Mouse (Mus musculus) thymus, postnatal 0 days (tissue): ENCODE measurements around the gene Olig3. TPM values are rescaled to one million over a fixed set of nuclear protein-coding genes. Genes with fewer than 3 reads are reported as not detected.
"Not testable (repeated sequence)": the region's sequence is repeated elsewhere in the genome, so short reads cannot be mapped to it uniquely, and the experiment has no call there.

ENCODE experiments used
- DNase-seq: peaks from one replicate; pipeline ENCODE4 v3.0.0-alpha.2; 2015; ENCODE audit warnings: low spot score
- polyA plus RNA-seq: library from polyadenylated mRNA; unstranded; fragments of >200 nt; fragmentation: Nextera tagmentation; extraction: Ambion mirVana; gene quantifications from 2 replicates; pipeline ENCODE4 v1.2.1, GENCODE M21; 2015

The Olig3 gene
- polyA plus RNA-seq, 1 experiment from 2014 or later = 0.29 TPM

- no peak for DNase-seq
Measured at GRCm38 (mm10) chr10:19360446-19361300, 4.3 kb downstream of the Olig3 start.

DNA sequence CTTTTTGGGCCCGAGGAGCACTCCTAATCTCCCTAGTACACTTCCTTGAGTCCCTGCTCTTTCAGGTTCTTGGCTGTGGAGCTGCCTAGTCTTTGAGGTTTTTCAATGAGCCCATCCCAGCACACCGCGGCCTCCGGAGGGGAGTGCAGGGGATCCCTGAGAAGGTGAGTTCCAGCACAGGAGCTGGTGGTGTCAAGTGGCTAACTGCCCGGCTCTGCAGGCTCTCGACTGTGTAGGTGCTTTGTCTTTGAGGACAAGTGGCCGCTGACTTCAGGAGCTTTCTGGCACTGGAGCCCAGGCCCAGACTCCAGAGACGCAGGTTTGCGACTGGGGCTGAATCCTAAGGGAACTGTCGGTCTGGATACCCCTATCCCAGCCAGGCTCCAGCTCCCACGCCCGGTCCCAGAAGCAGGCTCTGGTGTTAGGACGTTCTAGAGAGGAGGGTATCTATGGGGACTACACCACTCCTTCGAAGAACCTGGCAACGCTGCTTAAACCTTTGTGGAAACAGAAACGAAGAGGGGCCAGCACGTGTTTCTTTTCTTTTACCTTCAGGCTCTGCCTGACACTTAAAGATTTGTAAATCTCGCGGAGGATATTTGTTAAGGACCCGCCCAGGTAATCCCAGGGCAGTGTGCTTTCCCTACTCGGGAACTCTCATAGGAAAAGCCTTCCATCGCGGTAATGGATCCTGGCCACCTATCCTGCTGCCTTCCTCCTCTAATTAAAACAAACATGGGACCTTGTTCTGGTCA is 5.4 kb downstream of the Olig3 start:
- DNase-seq = no peak

GRCm38 (mm10) chr10:19362294-19362590 is 5.9 kb downstream of the Olig3 start:
- no peak for DNase-seq

DNA sequence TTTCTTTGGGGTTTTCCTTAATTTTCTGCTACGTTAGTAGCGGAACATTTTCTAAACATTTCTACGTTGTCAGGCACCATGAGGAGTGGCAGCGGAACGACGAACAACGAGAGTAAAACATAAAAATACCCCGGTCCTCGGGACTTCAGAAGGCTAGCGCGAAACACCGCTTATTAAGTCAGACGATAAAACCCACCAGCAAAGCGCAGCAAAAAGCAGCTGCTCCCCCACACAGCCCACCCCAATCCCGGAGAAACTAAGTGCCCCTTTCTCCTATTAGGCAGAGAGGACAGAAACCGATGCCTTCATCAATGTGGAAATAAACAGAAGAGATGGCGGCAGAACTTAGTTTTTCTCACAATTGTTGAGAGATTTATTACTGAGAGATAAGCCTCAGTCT is 6.5 kb downstream of the Olig3 start:
- DNase-seq = no peak

GRCm38 (mm10) chr10:19363365-19363764 is 7.0 kb downstream of the Olig3 start:
- no peak for DNase-seq

DNA sequence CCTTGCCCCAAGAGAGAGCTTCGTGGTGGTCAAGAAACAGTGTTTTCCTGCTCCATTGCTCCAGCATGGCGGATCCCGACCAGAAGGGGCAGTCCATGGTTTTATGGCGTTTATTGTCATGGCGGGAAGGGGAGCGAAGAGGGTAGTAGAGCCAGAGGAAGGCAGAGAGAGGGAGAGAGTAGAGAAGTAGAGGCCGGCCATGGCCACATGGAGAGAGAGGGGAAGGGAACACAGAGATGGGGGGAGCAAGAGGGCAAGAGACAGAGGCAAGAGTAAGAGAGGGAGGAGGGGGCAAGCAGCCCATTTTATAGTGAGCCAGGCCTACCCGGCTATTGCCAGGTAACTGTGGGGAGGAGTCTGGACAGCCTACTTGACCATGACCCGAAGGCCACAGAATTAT is 12.8 kb downstream of the Olig3 start:
- no peak for DNase-seq

DNA sequence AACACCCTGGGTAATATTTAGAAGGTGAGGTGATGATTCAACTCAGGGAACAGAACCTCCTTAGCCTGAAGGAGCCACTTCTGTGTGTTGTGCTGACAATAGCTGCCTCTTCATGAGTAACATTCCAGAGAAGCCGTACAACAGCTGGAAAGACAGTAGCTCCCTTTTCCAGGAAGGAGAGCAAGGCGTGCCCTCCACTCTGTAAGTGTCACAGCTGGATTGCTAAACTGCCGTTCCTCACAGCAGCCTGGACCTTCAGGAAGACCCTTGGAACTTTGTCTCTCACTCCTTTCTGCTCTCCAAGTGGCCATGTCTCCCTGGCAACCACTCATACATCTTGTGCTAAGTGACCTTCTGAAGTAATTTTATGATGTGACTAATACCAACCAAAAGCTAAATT is 13.8 kb downstream of the Olig3 start:
- DNase-seq = no peak

- DNase-seq = peak; percentile 53
Measured at GRCm38 (mm10) chr10:19372263-19372662, 15.9 kb downstream of the Olig3 start.

DNA sequence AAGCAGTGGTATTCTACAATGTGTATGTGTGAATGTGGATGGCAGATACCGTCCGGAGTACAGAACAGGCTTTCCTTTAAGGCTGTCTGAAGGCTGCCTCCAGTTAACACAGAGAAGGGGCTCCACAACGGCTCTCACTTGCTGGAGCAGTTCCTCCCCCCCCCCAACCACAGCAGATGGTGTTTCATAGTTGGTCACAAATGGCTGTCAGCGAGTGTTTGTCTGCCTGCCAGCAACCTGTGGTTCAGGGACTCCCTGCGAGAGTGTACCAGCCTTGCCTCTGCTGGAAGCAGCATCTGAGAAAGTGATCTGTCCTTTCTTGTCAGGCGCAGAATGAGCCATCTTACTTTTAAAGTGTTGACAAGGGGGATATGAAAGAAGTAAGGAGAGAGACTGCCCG is 17.5 kb downstream of the Olig3 start:
- peak; percentile 68 for DNase-seq

GRCm38 (mm10) chr10:19374311-19374710 is 18.0 kb downstream of the Olig3 start:
- no peak for DNase-seq

DNA sequence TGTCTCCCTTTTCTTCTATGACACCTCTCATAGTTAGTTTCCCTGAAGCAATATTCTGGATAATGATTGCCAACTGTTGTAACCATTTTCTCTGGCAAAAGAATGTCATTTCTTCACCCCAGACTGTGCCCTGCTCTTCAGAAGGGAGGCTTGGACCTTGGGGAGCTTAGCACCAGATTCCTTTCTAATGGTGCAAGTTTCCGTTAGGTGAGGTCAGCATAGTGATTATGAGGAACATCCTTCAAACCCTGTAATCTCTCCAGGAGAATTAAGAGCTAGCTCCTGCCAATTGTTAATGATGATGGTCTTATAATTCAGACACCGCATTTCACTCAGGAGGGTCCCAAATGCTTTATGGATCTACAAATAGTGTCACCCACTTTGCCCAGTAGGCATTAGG is 19.5 kb downstream of the Olig3 start:
- DNase-seq = no peak

DNA sequence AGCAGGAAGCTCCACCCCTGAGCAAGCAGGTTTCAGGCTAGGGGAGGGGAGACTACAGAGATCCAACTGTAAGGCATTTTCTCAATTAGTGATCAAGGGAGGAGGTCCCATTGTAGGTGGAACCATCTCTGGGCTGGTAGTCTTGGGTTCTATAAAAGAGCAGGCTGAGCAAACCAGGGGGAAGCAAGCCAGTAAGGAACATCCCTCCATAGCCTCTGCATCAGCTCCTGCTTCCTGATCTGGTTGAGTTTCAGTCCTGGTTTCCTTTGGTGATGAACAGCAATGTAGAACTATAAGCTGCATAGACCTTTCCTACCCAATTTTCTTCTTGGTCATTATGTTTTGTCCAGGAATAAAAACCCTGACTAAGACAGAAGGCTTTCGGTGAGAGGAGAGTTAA is 24.6 kb downstream of the Olig3 start:
- not testable (repeated sequence) for DNase-seq

DNA sequence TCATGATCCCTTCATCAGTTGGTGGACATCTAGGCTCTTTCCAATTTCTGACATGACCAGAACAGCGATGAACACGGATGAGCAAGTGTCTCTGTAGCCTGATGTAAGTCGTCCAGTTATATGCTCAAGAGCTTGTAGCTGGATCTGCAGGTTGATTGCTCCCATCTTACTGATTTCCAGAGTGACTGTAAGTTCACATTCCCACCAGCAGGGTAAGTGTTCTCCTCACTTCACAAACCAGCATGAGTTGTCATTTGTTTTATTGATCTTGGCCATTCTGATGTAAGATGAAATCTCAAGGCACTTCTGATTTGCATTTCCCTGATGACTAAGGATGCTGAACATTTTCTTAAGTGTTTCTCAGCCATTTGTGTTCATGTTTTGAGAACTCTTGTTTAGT is 27.8 kb downstream of the Olig3 start:
- DNase-seq = no peak

DNA sequence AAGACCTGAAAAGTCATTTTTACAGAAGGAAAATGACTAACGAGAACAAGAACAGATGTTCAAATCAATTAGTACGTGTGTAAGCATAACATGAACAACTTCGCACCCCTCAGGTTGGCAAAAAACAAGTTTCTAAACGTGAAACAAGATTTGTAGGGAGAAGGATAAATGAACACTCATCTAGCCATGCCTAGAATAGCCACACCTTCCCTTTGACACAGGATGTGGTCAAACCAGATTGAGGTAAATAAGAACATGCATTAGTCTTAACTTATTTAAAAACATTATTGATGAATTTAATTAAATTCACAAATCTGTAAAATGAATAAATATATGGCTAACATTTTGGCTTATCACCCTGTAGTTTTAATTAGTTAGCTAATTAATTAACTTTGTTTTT is 35.5 kb downstream of the Olig3 start:
- no peak for DNase-seq

DNA sequence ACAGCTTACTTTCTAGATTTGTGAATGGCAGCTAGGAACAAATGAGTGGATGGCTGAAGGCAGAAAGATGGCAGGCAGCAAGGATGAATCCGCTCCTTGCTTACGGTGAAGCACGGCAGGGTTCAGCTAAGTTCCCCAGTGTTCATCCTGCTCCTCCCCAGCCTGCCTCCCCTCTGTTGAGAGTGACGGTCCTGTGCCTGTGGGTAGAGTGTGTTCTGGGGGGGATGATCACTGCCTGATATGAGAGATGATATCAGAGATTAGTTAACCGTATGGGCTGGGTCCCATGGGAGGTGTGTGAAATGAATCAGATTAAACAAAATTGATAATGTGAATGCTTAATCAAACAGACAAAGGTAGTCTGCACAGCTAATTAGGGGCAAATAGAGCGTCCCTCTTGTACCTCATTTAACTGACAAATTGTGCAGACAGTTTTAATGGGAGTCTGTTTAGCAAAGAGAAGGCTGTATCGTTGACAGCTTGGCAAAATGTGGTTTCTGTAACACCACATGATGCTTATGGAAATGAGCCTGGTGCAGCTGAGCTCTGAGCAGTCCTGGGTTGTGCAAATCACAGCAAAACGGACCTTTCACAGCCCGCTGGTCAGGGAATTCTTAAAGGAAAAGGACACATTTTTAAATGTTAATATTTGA is 40.3 kb downstream of the Olig3 start:
- DNase-seq = no peak

- DNase-seq = no peak
Measured at GRCm38 (mm10) chr10:19397396-19397795, 41.1 kb downstream of the Olig3 start.

GRCm38 (mm10) chr10:19401136-19401535 is 44.8 kb downstream of the Olig3 start:
- DNase-seq = no peak

DNA sequence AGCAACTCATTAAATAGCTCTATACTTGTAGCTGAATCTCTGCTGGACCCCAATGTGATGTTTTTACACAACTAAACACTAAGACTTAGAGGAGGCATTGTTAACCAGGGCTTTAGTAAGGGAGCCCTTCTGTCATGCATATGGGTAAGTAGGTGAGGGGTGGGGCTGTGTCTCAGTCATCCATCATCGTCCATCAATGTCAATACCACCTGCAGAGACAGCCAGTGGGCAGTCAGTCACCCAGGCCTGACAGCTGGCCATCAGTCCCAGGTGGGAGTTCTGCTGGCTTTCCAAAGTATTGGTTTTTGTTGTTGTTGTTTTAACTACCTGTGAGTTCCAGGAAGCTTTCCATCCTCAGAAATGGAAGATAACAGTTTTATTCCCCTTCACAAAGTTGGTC is 48.1 kb downstream of the Olig3 start:
- DNase-seq = no peak

DNA sequence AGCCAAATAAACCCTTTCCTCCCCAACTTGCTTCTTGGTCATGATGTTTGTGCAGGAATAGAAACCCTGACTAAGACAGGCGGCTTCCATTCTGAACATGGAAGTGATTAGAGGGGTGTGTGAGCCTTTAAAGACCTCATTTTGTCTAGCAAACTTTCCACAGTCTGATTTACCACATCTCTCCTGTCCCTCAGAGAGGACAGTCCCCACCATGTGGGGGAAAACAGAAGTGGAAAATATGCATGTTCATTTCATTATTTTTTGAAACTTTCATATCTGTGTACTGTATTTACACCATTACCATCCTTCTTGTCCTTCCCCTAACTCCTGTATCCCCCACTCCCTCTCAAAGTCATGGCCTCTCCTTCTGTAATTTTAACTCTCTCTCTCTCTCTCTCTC is 49.6 kb downstream of the Olig3 start:
- no peak for DNase-seq

GRCm38 (mm10) chr10:19407168-19407567 is 50.8 kb downstream of the Olig3 start:
- no peak for DNase-seq
